Mouse (Mus musculus) spleen, adult 2 months (tissue): ENCODE results near the gene Fam50b.

Experiments
- CTCF ChIP-seq: fragments of 200-500 bp; IDR thresholded peaks from 2 replicates; pipeline ENCODE4 v1.5.1; 2011; ENCODE audit warnings: mild to moderate bottlenecking, inconsistent platforms; ENCODE audit not compliant: insufficient read depth, insufficient read length, insufficient replicate concordance; ENCODE audit errors: extremely low read depth
- POLR2A ChIP-seq: fragments of 200-500 bp; IDR thresholded peaks from 2 replicates; pipeline ENCODE4 v1.6.1; 2011; ENCODE audit warnings: low read depth, low read length, inconsistent platforms

GRCm38 (mm10) chr13:34793066-34793465, 58.4 kb downstream of the Fam50b start:
- TF ChIP-seq CTCF (no peak), POLR2A (no peak)
